Mouse (Mus musculus): ENCODE data around the gene Acp4. TPM values are rescaled to one million over a fixed set of nuclear protein-coding genes. Genes with fewer than 3 reads are reported as not detected.

The Acp4 gene
- polyA plus RNA-seq, 1 experiment from 2014 or later: not detected

DNA sequence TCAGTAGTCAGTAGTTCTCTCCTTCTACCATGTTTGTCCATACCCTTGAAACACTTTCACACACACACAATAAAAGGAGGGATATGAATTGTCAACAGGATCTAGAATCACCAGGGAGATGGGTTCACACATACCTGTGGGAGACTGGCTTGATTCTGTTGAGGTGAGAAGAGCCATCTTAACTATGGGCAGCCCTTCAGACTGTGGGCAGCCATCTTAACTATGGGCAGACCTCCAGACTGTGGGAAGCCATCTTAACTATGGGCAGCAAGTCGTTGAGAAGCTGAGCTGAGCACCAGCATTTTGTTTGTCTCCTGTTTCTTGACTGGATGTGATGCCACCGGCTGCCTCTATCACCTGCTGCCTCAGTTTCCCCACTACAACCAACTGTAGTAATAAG, 14.1 kb upstream of the Acp4 start:
- ATAC-seq (replicated peaks; ENCODE audit: low FRiP score, low read depth) (no peak), DNase-seq (ENCODE audit: low spot score) (peak; percentile 15)
- Histone ChIP-seq H3K27ac (no peak overlapping the region), H3K9me3 (replicated peaks; ENCODE audit: low read length) (no peaks in the 10 kb centered on the region), H3K9ac (ENCODE audit: low read depth, low read length) (no peak overlapping the region), H3K4me1 (replicated peaks; ENCODE audit: insufficient read depth, low read length) (no peaks in the 10 kb centered on the region), H3K4me2 (ENCODE audit: low read length) (no peak overlapping the region), H3K36me3 (ENCODE audit: insufficient read depth, low read length) (no peaks in the 10 kb centered on the region), H3K27me3 (ENCODE audit: insufficient read depth, low read length) (no peaks in the 10 kb centered on the region), H3K4me3 (replicated peaks; ENCODE audit: low read depth, low read length) (no peak overlapping the region)
- no peak for TF ChIP-seq CTCF (IDR thresholded peaks at IDR 0.05; ENCODE audit: low read depth)
- 75% methylated on average over 2 of the region's 2 CpGs for WGBS

- no peak for ATAC-seq (replicated peaks; ENCODE audit: low FRiP score, low read depth)
- no peaks in the 10 kb centered on the region for H3K36me3 ChIP-seq (ENCODE audit: insufficient read depth, low read length)
- 79% methylated on average over 2 of the region's 2 CpGs for WGBS
Observed at GRCm38 (mm10) chr7:44269397-44269796, 12.2 kb upstream of the Acp4 start.

GRCm38 (mm10) chr7:44268117-44268516, 10.9 kb upstream of the Acp4 start:
- DNase-seq (ENCODE audit: low spot score): no peak
- ATAC-seq (replicated peaks; ENCODE audit: low FRiP score, low read depth): no peak
- no peaks in the 10 kb centered on the region for H3K36me3 ChIP-seq (ENCODE audit: insufficient read depth, low read length)
- no peak overlapping the region for H3K4me3 ChIP-seq (replicated peaks; ENCODE audit: low read depth, low read length)
- TF ChIP-seq CTCF (IDR thresholded peaks at IDR 0.05; ENCODE audit: low read depth): no peak
- no peaks in the 10 kb centered on the region for H3K27me3 ChIP-seq (ENCODE audit: insufficient read depth, low read length)
- 74% methylated on average over 11 of the region's 11 CpGs for WGBS
- H3K27ac ChIP-seq: no peak overlapping the region
- H3K4me2 ChIP-seq (ENCODE audit: low read length): no peak overlapping the region
- no peak overlapping the region for H3K9ac ChIP-seq (ENCODE audit: low read depth, low read length)
- H3K4me1 ChIP-seq (replicated peaks; ENCODE audit: insufficient read depth, low read length): no peaks in the 10 kb centered on the region
- no peaks in the 10 kb centered on the region for H3K9me3 ChIP-seq (replicated peaks; ENCODE audit: low read length)

More at GRCm38 (mm10) chr7:44269397-44269796, 12.2 kb upstream of the Acp4 start:
- no peak for TF ChIP-seq CTCF (IDR thresholded peaks at IDR 0.05; ENCODE audit: low read depth)
- no peaks in the 10 kb centered on the region for H3K9me3 ChIP-seq (replicated peaks; ENCODE audit: low read length)
- H3K27ac ChIP-seq: no peak overlapping the region
- H3K4me2 ChIP-seq (ENCODE audit: low read length): no peak overlapping the region
- H3K4me3 ChIP-seq (replicated peaks; ENCODE audit: low read depth, low read length): no peak overlapping the region
- no peak overlapping the region for H3K9ac ChIP-seq (ENCODE audit: low read depth, low read length)
- DNase-seq (ENCODE audit: low spot score): no peak
- no peaks in the 10 kb centered on the region for H3K4me1 ChIP-seq (replicated peaks; ENCODE audit: insufficient read depth, low read length)
- H3K27me3 ChIP-seq (ENCODE audit: insufficient read depth, low read length): no peaks in the 10 kb centered on the region

DNA sequence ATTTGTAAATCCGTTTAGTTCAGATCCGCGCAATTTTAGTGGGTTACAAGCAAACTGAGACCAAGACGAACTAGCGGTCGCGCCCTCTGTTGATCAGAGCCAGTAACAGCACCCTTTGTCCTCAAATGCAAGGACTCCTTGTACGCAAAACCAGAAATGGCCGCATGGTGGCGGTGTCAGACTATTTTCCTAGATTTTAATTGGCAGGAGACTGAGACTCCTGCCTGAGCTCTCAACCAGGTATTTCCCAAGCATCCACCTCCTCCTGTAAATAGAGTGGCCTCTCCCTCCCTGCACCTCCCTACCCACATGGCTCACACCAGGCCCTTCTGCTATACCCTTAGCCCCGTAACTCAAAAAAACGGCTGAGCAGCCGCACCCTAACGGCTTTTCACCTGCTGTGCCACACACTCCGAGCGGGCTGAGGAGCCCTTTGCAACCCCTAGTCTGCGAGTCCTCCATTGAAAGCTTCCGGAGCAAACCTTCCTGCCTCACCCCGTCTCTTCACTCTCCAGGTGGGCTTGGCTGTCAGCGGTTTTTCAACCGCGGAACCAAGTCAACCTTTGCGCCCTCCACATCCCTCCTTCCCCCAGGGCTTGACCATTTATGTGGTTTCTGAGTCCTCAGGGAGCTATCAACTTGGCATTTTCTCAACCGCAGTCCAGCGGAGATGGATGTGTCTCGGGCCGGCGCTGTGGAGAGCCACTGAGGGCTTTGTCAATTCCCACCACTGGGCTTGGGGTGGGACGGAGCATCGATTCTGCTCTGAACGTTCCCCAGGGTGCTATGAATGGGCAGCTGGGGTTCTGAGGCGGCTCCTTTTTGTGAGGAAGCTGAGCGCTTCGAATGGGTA, 5.8 kb upstream of the Acp4 start:
- ATAC-seq (replicated peaks; ENCODE audit: low FRiP score, low read depth): peak; percentile 76
- Histone ChIP-seq H3K4me2 (ENCODE audit: low read length) (peak overlapping the region; percentile 47), H3K27ac (no peak overlapping the region), H3K27me3 (ENCODE audit: insufficient read depth, low read length) (no peaks in the 10 kb centered on the region; the same call in 1 of the 2 replicates), H3K4me3 (replicated peaks; ENCODE audit: low read depth, low read length) (no peak overlapping the region; the same call in 1 of the 2 replicates), H3K36me3 (ENCODE audit: insufficient read depth, low read length) (no peaks in the 10 kb centered on the region), H3K9ac (ENCODE audit: low read depth, low read length) (no peak overlapping the region), H3K4me1 (replicated peaks; ENCODE audit: insufficient read depth, low read length) (no peaks in the 10 kb centered on the region), H3K9me3 (replicated peaks; ENCODE audit: low read length) (no peaks in the 10 kb centered on the region)
- WGBS: 2% methylated on average over 34 of the region's 34 CpGs
- peak; percentile 100 for TF ChIP-seq CTCF (IDR thresholded peaks at IDR 0.05; ENCODE audit: low read depth)
- DNase-seq (ENCODE audit: low spot score): peak; percentile 96

DNA sequence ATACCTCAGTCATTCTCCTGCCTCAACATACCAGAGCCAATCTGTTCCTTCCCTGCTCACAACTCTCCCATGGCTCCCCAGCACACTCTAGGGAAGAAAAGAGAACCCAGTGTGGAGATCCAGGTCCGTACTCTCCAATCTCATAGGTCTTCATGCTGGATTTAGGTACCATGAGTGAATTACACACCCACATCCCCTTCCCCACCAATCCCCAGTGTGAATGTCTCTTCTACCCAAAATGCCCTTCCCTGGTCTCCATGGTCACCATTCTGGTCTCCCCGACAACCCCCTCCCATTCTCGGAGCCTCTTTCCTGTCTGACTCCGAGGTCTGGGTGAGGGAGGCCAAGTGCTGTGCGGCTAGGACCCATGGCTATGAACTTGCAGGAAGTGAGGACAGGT, 4.0 kb upstream of the Acp4 start, which contains the start of gene Gm15517:
TSS of gene Gm15517 (plus strand) at position 301 of the 400 bp plus-strand sequence.
- 50% methylated on average over 5 of the region's 5 CpGs for WGBS
- Histone ChIP-seq H3K36me3 (ENCODE audit: insufficient read depth, low read length) (no peaks in the 10 kb centered on the region), H3K4me3 (replicated peaks; ENCODE audit: low read depth, low read length) (no peak within 1 kb of the TSS), H3K4me2 (ENCODE audit: low read length) (no peak within 1 kb of the TSS), H3K27me3 (ENCODE audit: insufficient read depth, low read length) (no peaks in the 10 kb centered on the region; the same call in 1 of the 2 replicates), H3K4me1 (replicated peaks; ENCODE audit: insufficient read depth, low read length) (no peaks in the 10 kb centered on the region), H3K27ac (no peak within 1 kb of the TSS), H3K9me3 (replicated peaks; ENCODE audit: low read length) (no peaks in the 10 kb centered on the region), H3K9ac (ENCODE audit: low read depth, low read length) (no peak within 1 kb of the TSS)
- no peak for TF ChIP-seq CTCF (IDR thresholded peaks at IDR 0.05; ENCODE audit: low read depth)
- no peak for DNase-seq (ENCODE audit: low spot score)
- ATAC-seq (replicated peaks; ENCODE audit: low FRiP score, low read depth): no peak

GRCm38 (mm10) chr7:44260410-44260809, 3.2 kb upstream of the Acp4 start:
- H3K4me2 ChIP-seq (ENCODE audit: low read length): no peak overlapping the region
- H3K9me3 ChIP-seq (replicated peaks; ENCODE audit: low read length): no peaks in the 10 kb centered on the region
- H3K27me3 ChIP-seq (ENCODE audit: insufficient read depth, low read length): no peaks in the 10 kb centered on the region; the same call in 1 of the 2 replicates
- H3K4me3 ChIP-seq (replicated peaks; ENCODE audit: low read depth, low read length): no peak overlapping the region
- ATAC-seq (replicated peaks; ENCODE audit: low FRiP score, low read depth) (no peak), DNase-seq (ENCODE audit: low spot score) (no peak)
- no peak overlapping the region for H3K9ac ChIP-seq (ENCODE audit: low read depth, low read length)
- no peaks in the 10 kb centered on the region for H3K36me3 ChIP-seq (ENCODE audit: insufficient read depth, low read length)
- H3K27ac ChIP-seq: no peak overlapping the region
- 74% methylated on average over 6 of the region's 6 CpGs for WGBS
- no peaks in the 10 kb centered on the region for H3K4me1 ChIP-seq (replicated peaks; ENCODE audit: insufficient read depth, low read length)
- no peak for TF ChIP-seq CTCF (IDR thresholded peaks at IDR 0.05; ENCODE audit: low read depth)
